ENCODE assay signal across 8 mouse cellular contexts in genomic region chr8:123835451-123835850, GRCm38 (mm10). TPM values are rescaled to one million over a fixed set of nuclear protein-coding genes. Genes with fewer than 3 reads are reported as not detected.
DNase-seq lines count a peak whose midpoint lies in the region; ATAC-seq lines count a peak whose summit lies in the region.

No protein-coding gene starts in this region.

- no peaks in the 10 kb centered on the region for H3K9me3 ChIP-seq in liver, embryonic 11.5 days (ENCODE audit: control insufficient read depth, low read length)
- no peaks in the 10 kb centered on the region for H3K9me3 ChIP-seq in hindbrain, embryonic 15.5 days
- no peaks in the 10 kb centered on the region for H3K9me3 ChIP-seq in liver, embryonic 16.5 days (replicated peaks; ENCODE audit: control insufficient read depth, low read length)

- no peaks in the 10 kb centered on the region for H3K4me1 ChIP-seq in liver, embryonic 11.5 days (replicated peaks; ENCODE audit: control insufficient read depth, insufficient read depth, low read length)
- H3K4me1 ChIP-seq in hindbrain, embryonic 15.5 days (replicated peaks): no peaks in the 10 kb centered on the region
- H3K4me1 ChIP-seq in liver, embryonic 16.5 days (ENCODE audit: control insufficient read depth, low read depth, low read length): no peaks in the 10 kb centered on the region

- DNase-seq in liver (peak; percentile 78), WW6 (ENCODE audit: low read depth, low spot score) (peak; percentile 70)
- DNase-seq in liver, embryonic 11.5 days (ENCODE audit: low spot score): no peak
- peak; percentile 86 to 92 for DNase-seq in cerebellum, postnatal 14 days
- peak; percentile 57 for DNase-seq in retina, postnatal 7 days (ENCODE audit: low read depth, low spot score)
- no peak for DNase-seq in Muller cell, postnatal 12 days (ENCODE audit: inconsistent ontology term)

- ATAC-seq in liver, embryonic 11.5 days (replicated peaks; ENCODE audit: low FRiP score): no peak; the same call in 1 of the 2 replicates
- 0 out of 2 replicates have a peak, but pooled peaks have one; percentile 38 for ATAC-seq in hindbrain, embryonic 15.5 days (ENCODE audit: low FRiP score, low read depth)
- ATAC-seq in liver, embryonic 16.5 days (ENCODE audit: low read depth): 0 out of 2 replicates have a peak, but pooled peaks have one; percentile 42

- H3K9ac ChIP-seq in liver, embryonic 11.5 days (ENCODE audit: low read depth, low read length): no peak overlapping the region
- H3K9ac ChIP-seq in hindbrain, embryonic 15.5 days: no peak overlapping the region
- H3K9ac ChIP-seq in liver, embryonic 16.5 days (ENCODE audit: low read depth, low read length): no peak overlapping the region

- no peak overlapping the region for H3K27ac ChIP-seq in liver, embryonic 11.5 days (ENCODE audit: low read depth, low read length)
- no peak overlapping the region for H3K27ac ChIP-seq in hindbrain, embryonic 15.5 days (replicated peaks)
- no peak overlapping the region for H3K27ac ChIP-seq in liver, embryonic 16.5 days (ENCODE audit: low read length)

- no peak overlapping the region for H3K4me2 ChIP-seq in liver, embryonic 11.5 days
- H3K4me2 ChIP-seq in hindbrain, embryonic 15.5 days: no peak overlapping the region
- H3K4me2 ChIP-seq in liver, embryonic 16.5 days (ENCODE audit: low read depth, low read length): no peak overlapping the region

- peaks cover 32% of the 10 kb centered on the region for H3K36me3 ChIP-seq in liver, embryonic 11.5 days (ENCODE audit: control insufficient read depth, insufficient read depth, low read length)
- H3K36me3 ChIP-seq in hindbrain, embryonic 15.5 days: peaks cover 54% of the 10 kb centered on the region
- H3K36me3 ChIP-seq in liver, embryonic 16.5 days (ENCODE audit: control insufficient read depth, insufficient read depth): peaks cover 25% of the 10 kb centered on the region

- no peak overlapping the region for H3K4me3 ChIP-seq in liver, embryonic 11.5 days (ENCODE audit: low read depth, low read length)
- H3K4me3 ChIP-seq in hindbrain, embryonic 15.5 days: no peak overlapping the region
- no peak overlapping the region for H3K4me3 ChIP-seq in liver, embryonic 16.5 days (ENCODE audit: low read depth, low read length)

- no peaks in the 10 kb centered on the region for H3K27me3 ChIP-seq in liver, embryonic 11.5 days (replicated peaks; ENCODE audit: control insufficient read depth, insufficient read depth, low read length)
- H3K27me3 ChIP-seq in hindbrain, embryonic 15.5 days: no peaks in the 10 kb centered on the region
- H3K27me3 ChIP-seq in liver, embryonic 16.5 days (ENCODE audit: control insufficient read depth, insufficient read depth, low read depth, low read length): no peaks in the 10 kb centered on the region

- 59% methylated on average over 9 of the region's 9 CpGs for WGBS in liver, embryonic 11.5 days
- 61% methylated on average over 9 of the region's 9 CpGs for WGBS in hindbrain, embryonic 15.5 days
- WGBS in liver, embryonic 16.5 days (ENCODE audit: insufficient replicate concordance): 62% methylated on average over 9 of the region's 9 CpGs

RNA-seq across cellular contexts. Expression of gene Ccsap, which starts 24.6 kb away (rescaled TPM):
- 4.6 and 5.2 TPM in 2 replicates for polyA plus RNA-seq in liver, embryonic 11.5 days (2014; fragmentation: Nextera tagmentation; extraction: Ambion mirVana)
- polyA plus RNA-seq in hindbrain, embryonic 15.5 days (2015; fragmentation: Nextera tagmentation; extraction: Ambion mirVana): 5.7 and 6.2 TPM in 2 replicates
- polyA plus RNA-seq in liver, embryonic 16.5 days (2015; fragmentation: Nextera tagmentation; extraction: Ambion mirVana): 2.3 and 2.6 TPM in 2 replicates

RNA-seq across cellular contexts. Expression of gene Rab4a, which starts 29.7 kb away (rescaled TPM):
- 61.8 and 65.9 TPM in 2 replicates for polyA plus RNA-seq in liver, embryonic 11.5 days (2014; fragmentation: Nextera tagmentation; extraction: Ambion mirVana)
- polyA plus RNA-seq in hindbrain, embryonic 15.5 days (2015; fragmentation: Nextera tagmentation; extraction: Ambion mirVana): 77.5 and 82.2 TPM in 2 replicates
- 34.8 and 37.8 TPM in 2 replicates for polyA plus RNA-seq in liver, embryonic 16.5 days (2015; fragmentation: Nextera tagmentation; extraction: Ambion mirVana)

RNA-seq across cellular contexts. Expression of gene Acta1, which starts 59.1 kb away (rescaled TPM):
- 2.5 and 6.7 TPM in 2 replicates for polyA plus RNA-seq in liver, embryonic 11.5 days (2014; fragmentation: Nextera tagmentation; extraction: Ambion mirVana)
- 8.0 and 10.5 TPM in 2 replicates for polyA plus RNA-seq in hindbrain, embryonic 15.5 days (2015; fragmentation: Nextera tagmentation; extraction: Ambion mirVana)
- 86.3 and 208 TPM in 2 replicates for polyA plus RNA-seq in liver, embryonic 16.5 days (2015; fragmentation: Nextera tagmentation; extraction: Ambion mirVana)

Comparison
In these comparisons a context has a peak if more than half of its experiments do, and no peak if none do; other contexts are left out.
1. DNase-seq: peak in liver (single experiment), WW6 (single experiment), cerebellum, postnatal 14 days (2 of 2) and retina, postnatal 7 days (single experiment); none in liver, embryonic 11.5 days (single experiment) and Muller cell, postnatal 12 days (single experiment).